Mouse (Mus musculus): ENCODE data around the gene Atg9b. TPM values are rescaled to one million over a fixed set of nuclear protein-coding genes. Genes with fewer than 3 reads are reported as not detected.

Gene Atg9b
- total RNA-seq (2014; rRNA removed) (0.09 and 0.27 TPM in 2 replicates), polyA plus RNA-seq (2012; rRNA removed) (0.05 and 0.35 TPM in 2 replicates)

GRCm38 (mm10) chr5:24391864-24392263, at the start of gene Atg9b:
Atg9b (minus strand) TSS chr5:24392143.
- TF ChIP-seq CTCF (IDR thresholded peaks at IDR 0.05; ENCODE audit: low read depth, low read length) (no peak), POLR2A (IDR thresholded peaks at IDR 0.05; ENCODE audit: extremely low read depth, insufficient read depth, low read length) (no peak)
- no peak for DNase-seq (ENCODE audit: extremely low read depth, low read depth, low spot score)
- no peak within 1 kb of the TSS for H3K27ac ChIP-seq (replicated peaks; ENCODE audit: insufficient read depth, low read depth, low read length)
- peaks cover 7% of the 10 kb centered on the region; the same call in 1 of the 2 replicates for H3K4me1 ChIP-seq (ENCODE audit: control insufficient read depth, insufficient read depth, low read length)
- no peaks in the 10 kb centered on the region for H3K79me2 ChIP-seq (ENCODE audit: control insufficient read depth, insufficient read depth, low read length)
- no peak within 1 kb of the TSS for H3K4me3 ChIP-seq (ENCODE audit: insufficient read depth, low read depth, low read length)
- WGBS, result 92% methylated on average over 7 of the region's 7 CpGs
- H3K36me3 ChIP-seq (ENCODE audit: control insufficient read depth, insufficient read depth, low read length), result no peaks in the 10 kb centered on the region
- no peak within 1 kb of the TSS for H3K9ac ChIP-seq (ENCODE audit: low read depth, low read length)
- H3K27me3 ChIP-seq (ENCODE audit: control insufficient read depth, insufficient read depth, low read length), result no peaks in the 10 kb centered on the region

GRCm38 (mm10) chr5:24441187-24441586, 49.2 kb upstream of the Atg9b start:
- H3K36me3 ChIP-seq (ENCODE audit: control insufficient read depth, insufficient read depth, low read length), result peaks cover 5% of the 10 kb centered on the region; the same call in 1 of the 2 replicates
- H3K4me1 ChIP-seq (ENCODE audit: control insufficient read depth, insufficient read depth, low read length), result peaks cover 11% of the 10 kb centered on the region
- H3K27me3 ChIP-seq (ENCODE audit: control insufficient read depth, insufficient read depth, low read length), result no peaks in the 10 kb centered on the region
- H3K79me2 ChIP-seq (ENCODE audit: control insufficient read depth, insufficient read depth, low read length), result peaks cover 7% of the 10 kb centered on the region; the same call in 1 of the 2 replicates
- 93% methylated on average over 8 of the region's 8 CpGs for WGBS
- TF ChIP-seq POLR2A (IDR thresholded peaks at IDR 0.05; ENCODE audit: extremely low read depth, insufficient read depth, low read length), result no peak
- TF ChIP-seq CTCF (IDR thresholded peaks at IDR 0.05; ENCODE audit: low read depth, low read length), result no peak
- no peak overlapping the region for H3K9ac ChIP-seq (ENCODE audit: low read depth, low read length)
- no peak overlapping the region for H3K4me3 ChIP-seq (ENCODE audit: insufficient read depth, low read depth, low read length)
- no peak overlapping the region for H3K27ac ChIP-seq (replicated peaks; ENCODE audit: insufficient read depth, low read depth, low read length)
- no peak for DNase-seq (ENCODE audit: extremely low read depth, low read depth, low spot score)

DNA sequence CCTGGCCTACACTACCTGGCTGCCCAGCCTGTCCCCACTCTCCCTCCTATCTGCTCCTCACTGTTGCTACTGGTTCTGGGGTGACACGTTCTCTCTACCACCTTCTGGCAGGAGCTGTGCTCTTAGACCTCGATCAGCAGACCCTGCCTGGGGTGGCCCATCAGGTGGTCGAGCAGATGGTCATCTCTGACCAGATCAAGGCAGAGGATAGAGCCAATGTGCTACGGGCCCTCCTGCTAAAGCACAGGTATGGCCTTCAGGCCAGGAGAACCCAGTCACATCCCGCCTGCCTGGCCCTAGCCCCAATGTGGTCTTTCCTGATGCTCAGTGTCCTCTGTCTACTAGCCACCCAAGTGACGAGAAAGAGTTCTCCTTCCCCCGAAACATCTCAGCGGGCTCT, 42.0 kb upstream of the Atg9b start:
- DNase-seq (ENCODE audit: extremely low read depth, low read depth, low spot score), result no peak
- Histone ChIP-seq H3K27ac (replicated peaks; ENCODE audit: insufficient read depth, low read depth, low read length) (no peak overlapping the region), H3K36me3 (ENCODE audit: control insufficient read depth, insufficient read depth, low read length) (peaks cover 24% of the 10 kb centered on the region; the same call in 1 of the 2 replicates), H3K79me2 (ENCODE audit: control insufficient read depth, insufficient read depth, low read length) (no peaks in the 10 kb centered on the region), H3K4me3 (ENCODE audit: insufficient read depth, low read depth, low read length) (no peak overlapping the region), H3K27me3 (ENCODE audit: control insufficient read depth, insufficient read depth, low read length) (no peaks in the 10 kb centered on the region), H3K4me1 (ENCODE audit: control insufficient read depth, insufficient read depth, low read length) (no peaks in the 10 kb centered on the region), H3K9ac (ENCODE audit: low read depth, low read length) (no peak overlapping the region)
- TF ChIP-seq CTCF (IDR thresholded peaks at IDR 0.05; ENCODE audit: low read depth, low read length) (no peak), POLR2A (IDR thresholded peaks at IDR 0.05; ENCODE audit: extremely low read depth, insufficient read depth, low read length) (no peak)
- WGBS, result 94% methylated on average over 8 of the region's 8 CpGs

DNA sequence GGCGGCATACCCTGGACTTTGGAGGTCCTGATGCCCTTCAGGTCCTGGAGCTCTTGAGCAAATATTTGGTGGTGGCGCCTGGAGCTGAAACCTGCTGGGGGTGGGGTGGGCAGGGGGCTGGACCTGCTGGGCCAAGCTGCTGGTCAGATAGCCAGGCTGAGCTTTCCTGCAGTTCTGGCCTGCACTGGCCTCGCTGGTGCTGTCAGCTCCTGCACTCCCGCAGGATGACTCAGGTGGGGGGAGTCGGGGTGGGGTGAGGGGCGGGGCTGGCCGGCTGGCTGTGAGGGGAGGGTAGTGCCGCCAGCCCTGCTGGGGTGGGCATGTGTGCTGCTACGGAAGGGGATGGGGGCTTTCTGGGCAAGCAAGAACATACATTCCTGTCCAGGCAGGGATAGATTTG, 36.7 kb upstream of the Atg9b start:
- H3K9ac ChIP-seq (ENCODE audit: low read depth, low read length), result peak overlapping the region; percentile 78
- H3K27ac ChIP-seq (replicated peaks; ENCODE audit: insufficient read depth, low read depth, low read length), result peak overlapping the region; percentile 72
- TF ChIP-seq CTCF (IDR thresholded peaks at IDR 0.05; ENCODE audit: low read depth, low read length) (no peak), POLR2A (IDR thresholded peaks at IDR 0.05; ENCODE audit: extremely low read depth, insufficient read depth, low read length) (no peak)
- H3K27me3 ChIP-seq (ENCODE audit: control insufficient read depth, insufficient read depth, low read length), result no peaks in the 10 kb centered on the region
- H3K4me1 ChIP-seq (ENCODE audit: control insufficient read depth, insufficient read depth, low read length), result peaks cover 8% of the 10 kb centered on the region; the same call in 1 of the 2 replicates
- H3K36me3 ChIP-seq (ENCODE audit: control insufficient read depth, insufficient read depth, low read length), result peaks cover 12% of the 10 kb centered on the region; the same call in 1 of the 2 replicates
- no peak for DNase-seq (ENCODE audit: extremely low read depth, low read depth, low spot score)
- 19% methylated on average over 8 of the region's 9 CpGs for WGBS
- H3K4me3 ChIP-seq (ENCODE audit: insufficient read depth, low read depth, low read length), result peak overlapping the region; percentile 89
- H3K79me2 ChIP-seq (ENCODE audit: control insufficient read depth, insufficient read depth, low read length), result peaks cover 4% of the 10 kb centered on the region; the same call in 1 of the 2 replicates

GRCm38 (mm10) chr5:24427981-24428402, 36.0 kb upstream of the Atg9b start:
- Histone ChIP-seq H3K9ac (ENCODE audit: low read depth, low read length) (peak overlapping the region; percentile 78), H3K36me3 (ENCODE audit: control insufficient read depth, insufficient read depth, low read length) (peaks cover 8% of the 10 kb centered on the region; the same call in 1 of the 2 replicates), H3K4me3 (ENCODE audit: insufficient read depth, low read depth, low read length) (peak overlapping the region; percentile 89), H3K79me2 (ENCODE audit: control insufficient read depth, insufficient read depth, low read length) (peaks cover 4% of the 10 kb centered on the region; the same call in 1 of the 2 replicates), H3K27ac (replicated peaks; ENCODE audit: insufficient read depth, low read depth, low read length) (peak overlapping the region; percentile 72), H3K27me3 (ENCODE audit: control insufficient read depth, insufficient read depth, low read length) (no peaks in the 10 kb centered on the region), H3K4me1 (ENCODE audit: control insufficient read depth, insufficient read depth, low read length) (peaks cover 9% of the 10 kb centered on the region)
- WGBS, result 14% methylated on average over 15 of the region's 15 CpGs
- 0 out of 2 replicates have a peak, but pooled peaks have one; percentile 14 for TF ChIP-seq POLR2A (IDR thresholded peaks at IDR 0.05; ENCODE audit: extremely low read depth, insufficient read depth, low read length)
- TF ChIP-seq CTCF (IDR thresholded peaks at IDR 0.05; ENCODE audit: low read depth, low read length), result no peak
- DNase-seq (ENCODE audit: extremely low read depth, low read depth, low spot score), result peak; percentile 92

GRCm38 (mm10) chr5:24427285-24427633, 35.3 kb upstream of the Atg9b start:
- whole genome bisulfite sequencing, result 39% methylated on average over 12 of the region's 12 CpGs

More at GRCm38 (mm10) chr5:24427285-24427633, 35.3 kb upstream of the Atg9b start:
- Histone ChIP-seq H3K27me3 (ENCODE audit: control insufficient read depth, insufficient read depth, low read length) (no peaks in the 10 kb centered on the region), H3K4me3 (ENCODE audit: insufficient read depth, low read depth, low read length) (no peak overlapping the region), H3K9ac (ENCODE audit: low read depth, low read length) (no peak overlapping the region), H3K27ac (replicated peaks; ENCODE audit: insufficient read depth, low read depth, low read length) (no peak overlapping the region), H3K79me2 (ENCODE audit: control insufficient read depth, insufficient read depth, low read length) (peaks cover 6% of the 10 kb centered on the region; the same call in 1 of the 2 replicates), H3K4me1 (ENCODE audit: control insufficient read depth, insufficient read depth, low read length) (peaks cover 13% of the 10 kb centered on the region), H3K36me3 (ENCODE audit: control insufficient read depth, insufficient read depth, low read length) (peaks cover 4% of the 10 kb centered on the region; the same call in 1 of the 2 replicates)
- DNase-seq (ENCODE audit: extremely low read depth, low read depth, low spot score), result no peak
- no peak for TF ChIP-seq CTCF (IDR thresholded peaks at IDR 0.05; ENCODE audit: low read depth, low read length)
- TF ChIP-seq POLR2A (IDR thresholded peaks at IDR 0.05; ENCODE audit: extremely low read depth, insufficient read depth, low read length), result no peak
